ENCODE assay signal across 8 mouse cellular contexts in the genomic region with DNA sequence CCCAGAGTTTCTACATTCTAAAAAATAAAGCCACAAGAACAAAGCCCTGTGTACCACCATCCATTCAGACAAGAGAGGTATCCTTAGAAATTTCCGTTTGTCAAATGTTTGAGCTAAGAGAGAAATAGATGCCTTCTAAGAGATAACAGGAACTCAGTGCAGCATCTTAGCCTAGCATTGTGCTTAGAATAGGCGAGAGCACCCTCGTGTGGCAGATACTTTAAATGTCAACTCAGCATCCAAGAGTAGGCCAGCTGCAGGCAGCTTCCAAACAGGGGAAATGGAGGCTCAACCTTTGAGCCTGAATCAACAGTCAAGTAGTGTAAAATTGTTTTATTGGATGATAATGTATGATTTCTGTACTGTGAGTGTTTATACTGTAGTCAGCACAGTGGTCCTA. TPM values are rescaled to one million over a fixed set of nuclear protein-coding genes. Genes with fewer than 3 reads are reported as not detected.
DNase-seq lines count a peak whose midpoint lies in the region; ATAC-seq and TF ChIP-seq lines count a peak whose summit lies in the region.

No protein-coding gene starts in this region.

- H3K9ac ChIP-seq in CH12.LX (ENCODE audit: insufficient read depth, low read depth) = no peak overlapping the region
- H3K9ac ChIP-seq in embryonic facial prominence, embryonic 14.5 days (ENCODE audit: low read depth, low read length) = no peak overlapping the region
- no peak overlapping the region for H3K9ac ChIP-seq in heart, embryonic 16.5 days (ENCODE audit: low read length)
- H3K9ac ChIP-seq in lung, embryonic 14.5 days = no peak overlapping the region

- dilution Hi-C loops in CH12.LX (cut with MboI; ENCODE audit: extremely low pct_ligation_motif_present, extremely low pct_unique_long_range_greater_than_20kb, low sequenced_read_pairs) = no loop called here

- peaks cover 0 to 6% of the 10 kb centered on the region in 2 experiments; a peak in 2 of 4 replicates for H3K4me1 ChIP-seq in CH12.LX (ENCODE audit: control insufficient read depth in 1 of 2, insufficient read depth in 2 of 2)
- no peaks in the 10 kb centered on the region for H3K4me1 ChIP-seq in embryonic facial prominence, embryonic 14.5 days (ENCODE audit: control insufficient read depth, insufficient read depth, low read length)
- no peaks in the 10 kb centered on the region for H3K4me1 ChIP-seq in heart, embryonic 16.5 days (ENCODE audit: control insufficient read depth, insufficient read depth, low read length)
- no peaks in the 10 kb centered on the region for H3K4me1 ChIP-seq in lung, embryonic 14.5 days (ENCODE audit: insufficient read depth)

- in situ Hi-C loops in CH12.LX (cut with MboI; ENCODE audit: low pct_ligation_motif_present, low pct_unique_long_range_greater_than_20kb, low sequenced_read_pairs) = loop anchor here (25.0 kb wide), 1 partner anchor 268 kb away; the partner anchor contains the start of gene Sstr4

- TF ChIP-seq CTCF in CH12.LX (conservative IDR thresholded peaks at IDR 0.05 in 1 of 2, IDR thresholded peaks at IDR 0.05 in 1 of 2; ENCODE audit: low read depth in 2 of 2, low read length in 2 of 2) = peak in 1 of 2 experiments; percentile 90; a peak in 3 of 4 replicates
- peak; percentile 82 for TF ChIP-seq CTCF in lung, embryonic 14.5 days (IDR thresholded peaks at IDR 0.05; ENCODE audit: low read depth)

- no peak for ATAC-seq in embryonic facial prominence, embryonic 14.5 days (ENCODE audit: low read depth)
- ATAC-seq in heart, embryonic 16.5 days (replicated peaks; ENCODE audit: extremely low read depth, insufficient read depth, low FRiP score) = peak; percentile 49; the same call in 1 of the 2 replicates
- peak; percentile 83; the same call in 1 of the 2 replicates for ATAC-seq in lung, embryonic 14.5 days (ENCODE audit: insufficient read depth)
- ATAC-seq in neutrophil, adult 5-6 weeks (ENCODE audit: extremely low read depth, insufficient number of reproducible peaks, low FRiP score, poor library complexity, severe bottlenecking) = peak; percentile 98

- TF ChIP-seq POLR2A in CH12.LX (IDR thresholded peaks at IDR 0.05; ENCODE audit: low read depth, low read length) = no peak

- H3K9me3 ChIP-seq in CH12.LX (replicated peaks; ENCODE audit: low read length) = no peaks in the 10 kb centered on the region
- no peaks in the 10 kb centered on the region for H3K9me3 ChIP-seq in embryonic facial prominence, embryonic 14.5 days (ENCODE audit: control insufficient read depth, low read length)
- H3K9me3 ChIP-seq in heart, embryonic 16.5 days (replicated peaks; ENCODE audit: control insufficient read depth, low read length) = no peaks in the 10 kb centered on the region
- H3K9me3 ChIP-seq in lung, embryonic 14.5 days (ENCODE audit: low read depth, low read length) = no peaks in the 10 kb centered on the region

- H3K27me3 ChIP-seq in CH12.LX (replicated peaks) = no peaks in the 10 kb centered on the region
- no peaks in the 10 kb centered on the region for H3K27me3 ChIP-seq in embryonic facial prominence, embryonic 14.5 days (replicated peaks; ENCODE audit: control insufficient read depth, insufficient read depth, low read length)
- H3K27me3 ChIP-seq in heart, embryonic 16.5 days (ENCODE audit: control insufficient read depth, insufficient read depth, low read length) = no peaks in the 10 kb centered on the region
- H3K27me3 ChIP-seq in lung, embryonic 14.5 days (ENCODE audit: insufficient read depth, low read length) = no peaks in the 10 kb centered on the region

- H3K4me2 ChIP-seq in CH12.LX (ENCODE audit: insufficient read depth, low read depth, poor library complexity, severe bottlenecking) = no peak overlapping the region
- H3K4me2 ChIP-seq in embryonic facial prominence, embryonic 14.5 days (ENCODE audit: low read depth, low read length) = no peak overlapping the region
- no peak overlapping the region for H3K4me2 ChIP-seq in heart, embryonic 16.5 days (ENCODE audit: low read depth, low read length)
- no peak overlapping the region for H3K4me2 ChIP-seq in lung, embryonic 14.5 days

- WGBS in embryonic facial prominence, embryonic 14.5 days = 4% methylated on average over 3 of the region's 3 CpGs
- 2% methylated on average over 3 of the region's 3 CpGs for WGBS in heart, embryonic 16.5 days
- WGBS in lung, embryonic 14.5 days = 3% methylated on average over 3 of the region's 3 CpGs

- H3K27ac ChIP-seq in CH12.LX (ENCODE audit: insufficient read depth, low read depth) = no peak overlapping the region
- H3K27ac ChIP-seq in embryonic facial prominence, embryonic 14.5 days (replicated peaks; ENCODE audit: low read depth, low read length) = no peak overlapping the region
- H3K27ac ChIP-seq in heart, embryonic 16.5 days (ENCODE audit: low read length) = no peak overlapping the region
- H3K27ac ChIP-seq in lung, embryonic 14.5 days (ENCODE audit: low read depth) = no peak overlapping the region

- peak; percentile 63 for DNase-seq in CH12.LX (ENCODE audit: extremely low read depth)
- peak; percentile 61 to 88 for DNase-seq in adrenal gland, adult (ENCODE audit: inconsistent age in 2 of 2, low spot score in 1 of 2)
- DNase-seq in embryonic facial prominence, embryonic 14.5 days (ENCODE audit: low spot score) = peak; percentile 73
- peak; percentile 74 to 75 for DNase-seq in kidney, postnatal 4 days
- peak; percentile 90 for DNase-seq in lung, embryonic 14.5 days
- peak; percentile 56 to 67 for DNase-seq in urinary bladder, postnatal 36 days (ENCODE audit: low spot score in 2 of 2)

- no peaks in the 10 kb centered on the region for H3K36me3 ChIP-seq in CH12.LX (replicated peaks in 1 of 2; ENCODE audit: control insufficient read depth in 1 of 2, insufficient read depth in 1 of 2, low read length in 1 of 2)
- no peaks in the 10 kb centered on the region for H3K36me3 ChIP-seq in embryonic facial prominence, embryonic 14.5 days (ENCODE audit: control insufficient read depth, insufficient read depth, low read length)
- no peaks in the 10 kb centered on the region for H3K36me3 ChIP-seq in heart, embryonic 16.5 days (ENCODE audit: control insufficient read depth, insufficient read depth)
- no peaks in the 10 kb centered on the region for H3K36me3 ChIP-seq in lung, embryonic 14.5 days (ENCODE audit: insufficient read depth)

- peak; percentile 91 for TF ChIP-seq RAD21 in CH12.LX (IDR thresholded peaks at IDR 0.05; ENCODE audit: low read depth, low read length)

- no peak for TF ChIP-seq EP300 in CH12.LX (IDR thresholded peaks at IDR 0.05; ENCODE audit: low read length)

- H3K79me2 ChIP-seq in CH12.LX (replicated peaks; ENCODE audit: control insufficient read depth, extremely low read depth, insufficient read depth, poor library complexity, severe bottlenecking) = no peaks in the 10 kb centered on the region

- no peak overlapping the region for H3K4me3 ChIP-seq in CH12.LX (replicated peaks in 1 of 3; ENCODE audit: low read depth in 2 of 3, low read length in 2 of 3, poor library complexity in 1 of 3)
- H3K4me3 ChIP-seq in embryonic facial prominence, embryonic 14.5 days (ENCODE audit: low read depth, low read length) = no peak overlapping the region
- no peak overlapping the region for H3K4me3 ChIP-seq in heart, embryonic 16.5 days (ENCODE audit: low read length)
- no peak overlapping the region for H3K4me3 ChIP-seq in lung, embryonic 14.5 days (ENCODE audit: low read depth, low read length)

TF ChIP-seq in CH12.LX, 34 proteins besides CTCF, POLR2A, EP300 and RAD21 (continues in another document):
- TF ChIP-seq MEF2A (IDR thresholded peaks at IDR 0.05; ENCODE audit: borderline replicate concordance, low read depth, low read length) = no peak
- no peak for TF ChIP-seq BHLHE40 (IDR thresholded peaks at IDR 0.05; ENCODE audit: low read depth, low read length)
- TF ChIP-seq NELFE (IDR thresholded peaks at IDR 0.05; ENCODE audit: low read depth, low read length) = no peak
- TF ChIP-seq NRF1 (IDR thresholded peaks at IDR 0.05; ENCODE audit: low read depth, low read length) = no peak
- no peak for TF ChIP-seq JUN (IDR thresholded peaks at IDR 0.05; ENCODE audit: insufficient read depth, low read depth, low read length)
- TF ChIP-seq ZKSCAN1 (IDR thresholded peaks at IDR 0.05; ENCODE audit: borderline replicate concordance, low read depth, low read length) = no peak
- TF ChIP-seq IRF4 (IDR thresholded peaks at IDR 0.05; ENCODE audit: low read depth, low read length) = no peak
- TF ChIP-seq JUND (conservative IDR thresholded peaks at IDR 0.05; ENCODE audit: low read depth, low read length) = 0 out of 2 replicates have a peak, but pooled peaks have one; percentile 17
- no peak for TF ChIP-seq ETS1 (conservative IDR thresholded peaks at IDR 0.05; ENCODE audit: low read depth, low read length)
- no peak for TF ChIP-seq CHD2 (IDR thresholded peaks at IDR 0.05; ENCODE audit: low read length)
- TF ChIP-seq E2F4 (IDR thresholded peaks at IDR 0.05; ENCODE audit: insufficient replicate concordance, low read depth, low read length) = no peak
- TF ChIP-seq ZC3H11A (IDR thresholded peaks at IDR 0.05; ENCODE audit: low read depth, low read length) = peak; percentile 30; the same call in 1 of the 2 replicates
- peak; percentile 99 for TF ChIP-seq MAFK (IDR thresholded peaks at IDR 0.05; ENCODE audit: insufficient replicate concordance, low read length)
- TF ChIP-seq MXI1 (IDR thresholded peaks at IDR 0.05; ENCODE audit: low read depth, low read length) = no peak
- TF ChIP-seq RCOR1 (conservative IDR thresholded peaks at IDR 0.05; ENCODE audit: low read depth, low read length) = no peak
- peak; percentile 87 for TF ChIP-seq SMC3 (IDR thresholded peaks at IDR 0.05; ENCODE audit: low read depth, low read length)
- no peak for TF ChIP-seq POLR2AphosphoS2 (IDR thresholded peaks at IDR 0.05; ENCODE audit: low read depth, low read length)

RNA-seq across cellular contexts. Expression of gene Nxt1, which starts 17.4 kb away (rescaled TPM):
- 68.2 and 84.7 TPM in 2 replicates for total RNA-seq in CH12.LX (2012; rRNA removed)
- 125 and 127 TPM in 2 replicates for total RNA-seq in CH12.LX (2014; rRNA removed)
- polyA plus RNA-seq in CH12.LX (2012; ENCODE audit: insufficient read length, low read depth) = 77.1 and 80.6 TPM in 2 replicates
- polyA plus RNA-seq in embryonic facial prominence, embryonic 14.5 days (2014; fragmentation: Nextera tagmentation; extraction: Ambion mirVana) = 71.1 and 79.9 TPM in 2 replicates
- 50.5 and 61.3 TPM in 2 replicates for polyA plus RNA-seq in heart, embryonic 16.5 days (2015; fragmentation: Nextera tagmentation; extraction: Ambion mirVana)
- polyA plus RNA-seq in lung, embryonic 14.5 days (2014; fragmentation: Nextera tagmentation; extraction: Ambion mirVana) = 113 and 115 TPM in 2 replicates
- total RNA-seq in neutrophil, adult 5-6 weeks (2017) = 15.1 and 22.9 TPM in 2 replicates

RNA-seq across cellular contexts. Expression of gene Gzf1, which starts 25.9 kb away (rescaled TPM):
- total RNA-seq in CH12.LX (2012; rRNA removed) (7.3 and 9.5 TPM in 2 replicates), CH12.LX (2014; rRNA removed) (8.1 and 8.5 TPM in 2 replicates)
- polyA plus RNA-seq in CH12.LX (2012; ENCODE audit: insufficient read length, low read depth) = 5.5 and 5.8 TPM in 2 replicates
- 22.4 and 23.3 TPM in 2 replicates for polyA plus RNA-seq in embryonic facial prominence, embryonic 14.5 days (2014; fragmentation: Nextera tagmentation; extraction: Ambion mirVana)
- polyA plus RNA-seq in heart, embryonic 16.5 days (2015; fragmentation: Nextera tagmentation; extraction: Ambion mirVana) = 15.9 and 17.5 TPM in 2 replicates
- 21.3 and 21.4 TPM in 2 replicates for polyA plus RNA-seq in lung, embryonic 14.5 days (2014; fragmentation: Nextera tagmentation; extraction: Ambion mirVana)
- 14.7 and 18.4 TPM in 2 replicates for total RNA-seq in neutrophil, adult 5-6 weeks (2017)
